Mouse (Mus musculus) adipocyte (in vitro differentiated cells): ENCODE results near the gene Amy1.
"Not testable (repeated sequence)": the region's sequence is repeated elsewhere in the genome, so short reads cannot be mapped to it uniquely, and the experiment has no call there.

Experiments used
- DNase-seq: peaks from one replicate; pipeline ENCODE4 v3.0.0-alpha.2; 2016; ENCODE audit warnings: low spot score

The Amy1 gene

GRCm38 (mm10) chr3:113606599-113606998, at the start of gene Amy1:
Gene Amy1, minus strand, starts transcription at chr3:113606699.
- DNase-seq: no peak

- no peak for DNase-seq
Observed at GRCm38 (mm10) chr3:113654335-113654734, 47.8 kb upstream of the Amy1 start.

GRCm38 (mm10) chr3:113651386-113651785, 44.9 kb upstream of the Amy1 start:
- peak; percentile 67 for DNase-seq

GRCm38 (mm10) chr3:113639545-113639944, 33.0 kb upstream of the Amy1 start:
- DNase-seq: no peak

- no peak for DNase-seq
Observed at GRCm38 (mm10) chr3:113634220-113634619, 27.7 kb upstream of the Amy1 start.

- DNase-seq: no peak
Observed at GRCm38 (mm10) chr3:113631611-113632010, 25.1 kb upstream of the Amy1 start.

- peak; percentile 47 for DNase-seq
Observed at GRCm38 (mm10) chr3:113630564-113630963, 24.1 kb upstream of the Amy1 start.

- peak; percentile 99 for DNase-seq
Observed at GRCm38 (mm10) chr3:113629606-113630359, 23.3 kb upstream of the Amy1 start, which contains the start of gene Rnpc3. Gene Rnpc3, minus strand, starts transcription at chr3:113630149.

GRCm38 (mm10) chr3:113590844-113591243, 15.7 kb downstream of the Amy1 start:
- no peak for DNase-seq

GRCm38 (mm10) chr3:113574578-113574977, 31.9 kb downstream of the Amy1 start:
- DNase-seq: peak; percentile 81

- peak; percentile 70 for DNase-seq
Observed at GRCm38 (mm10) chr3:113574138-113574537, 32.4 kb downstream of the Amy1 start.

GRCm38 (mm10) chr3:113572158-113572557, 34.3 kb downstream of the Amy1 start:
- DNase-seq: no peak

GRCm38 (mm10) chr3:113539692-113540091, 66.8 kb downstream of the Amy1 start:
- no peak for DNase-seq

- DNase-seq: not testable (repeated sequence)
Observed at GRCm38 (mm10) chr3:113532328-113532727, 74.2 kb downstream of the Amy1 start, which contains the start of gene Amy2a1. Gene Amy2a1, minus strand, starts transcription at chr3:113532428.
